Mouse (Mus musculus): ENCODE results near the gene Rpl27.
"Not testable (repeated sequence)": the region's sequence is repeated elsewhere in the genome, so short reads cannot be mapped to it uniquely, and the experiment has no call there.

The Rpl27 gene

GRCm38 (mm10) chr11:101442127-101442693, at the start of gene Rpl27:
Rpl27 (plus strand) TSS chr11:101442298.
- peak; percentile 99 for DNase-seq (ENCODE audit: low spot score)

- peak; percentile 55 for DNase-seq (ENCODE audit: low spot score)
These were observed 47.0 kb upstream of the Rpl27 start for GRCm38 (mm10) chr11:101395110-101395509.

- no peak for DNase-seq (ENCODE audit: low spot score)
These were observed 26.8 kb upstream of the Rpl27 start for GRCm38 (mm10) chr11:101415306-101415705.

- no peak for DNase-seq (ENCODE audit: low spot score)
These were observed 25.5 kb upstream of the Rpl27 start for GRCm38 (mm10) chr11:101416433-101417100.

- peak; percentile 72 for DNase-seq (ENCODE audit: low spot score)
These were observed 24.8 kb upstream of the Rpl27 start, which contains the start of gene Aarsd1 for GRCm38 (mm10) chr11:101417101-101417855. Aarsd1 (minus strand) TSS chr11:101417615.

- DNase-seq (ENCODE audit: low spot score) = no peak
These were observed 23.1 kb upstream of the Rpl27 start for GRCm38 (mm10) chr11:101418991-101419390.

- no peak for DNase-seq (ENCODE audit: low spot score)
These were observed 22.5 kb upstream of the Rpl27 start for GRCm38 (mm10) chr11:101419610-101420009.

- DNase-seq (ENCODE audit: low spot score) = no peak
These were observed 21.9 kb upstream of the Rpl27 start for GRCm38 (mm10) chr11:101420148-101420547.

- no peak for DNase-seq (ENCODE audit: low spot score)
These were observed 17.8 kb upstream of the Rpl27 start, which contains the start of gene Gm27029 for GRCm38 (mm10) chr11:101424105-101424851. Gm27029 (minus strand) TSS chr11:101424796.

GRCm38 (mm10) chr11:101424925-101425813, 16.9 kb upstream of the Rpl27 start, which contains the start of the genes Rundc1 and Ptges3l:
Rundc1 (plus strand) TSS chr11:101425085.
Ptges3l (minus strand) TSS chr11:101425333.
- peak; percentile 95 for DNase-seq (ENCODE audit: low spot score)

GRCm38 (mm10) chr11:101426165-101426564, 15.9 kb upstream of the Rpl27 start:
- DNase-seq (ENCODE audit: low spot score) = no peak

GRCm38 (mm10) chr11:101431327-101431726, 10.8 kb upstream of the Rpl27 start:
- DNase-seq (ENCODE audit: low spot score) = peak; percentile 56

GRCm38 (mm10) chr11:101433396-101433795, 8.7 kb upstream of the Rpl27 start:
- DNase-seq (ENCODE audit: low spot score) = peak; percentile 52

- no peak for DNase-seq (ENCODE audit: low spot score)
These were observed 6.3 kb upstream of the Rpl27 start for GRCm38 (mm10) chr11:101435831-101436230.

- no peak for DNase-seq (ENCODE audit: low spot score)
These were observed 5.2 kb upstream of the Rpl27 start for GRCm38 (mm10) chr11:101436916-101437315.

- DNase-seq (ENCODE audit: low spot score) = not testable (repeated sequence)
These were observed 4.1 kb upstream of the Rpl27 start for GRCm38 (mm10) chr11:101438006-101438405.

- not testable (repeated sequence) for DNase-seq (ENCODE audit: low spot score)
These were observed 510 bp upstream of the Rpl27 start for GRCm38 (mm10) chr11:101441450-101442126.

- DNase-seq (ENCODE audit: low spot score) = no peak
These were observed 662 bp downstream of the Rpl27 start for GRCm38 (mm10) chr11:101442760-101443159.

- no peak for DNase-seq (ENCODE audit: low spot score)
These were observed 4.2 kb downstream of the Rpl27 start for GRCm38 (mm10) chr11:101446319-101446718.

GRCm38 (mm10) chr11:101446860-101447259, 4.8 kb downstream of the Rpl27 start:
- DNase-seq (ENCODE audit: low spot score) = not testable (repeated sequence)
